ENCODE assay signal across 18 mouse cellular contexts in genomic region chr2:84009818-84010217, GRCm38 (mm10). TPM values are rescaled to one million over a fixed set of nuclear protein-coding genes. Genes with fewer than 3 reads are reported as not detected.
"Had no signal": no experiment of that assay in that cellular context is flagged by ENCODE, and none has a peak within 500 bp of the region (broad histone marks: within the 10 kb centered on the region; RNA-seq: fewer than 3 reads in every experiment).

No protein-coding gene starts in this region.

- H3K9me3 ChIP-seq: limb, embryonic 15.5 days; midbrain, embryonic 12.5 days; stomach, embryonic 15.5 days had no signal

- H3K4me3 ChIP-seq: limb, embryonic 15.5 days; midbrain, embryonic 12.5 days; stomach, embryonic 15.5 days had no signal

- H3K4me2 ChIP-seq: limb, embryonic 15.5 days; midbrain, embryonic 12.5 days; stomach, embryonic 15.5 days had no signal

- H3K4me1 ChIP-seq: limb, embryonic 15.5 days; midbrain, embryonic 12.5 days; stomach, embryonic 15.5 days had no signal

- DNase-seq: kidney, adult 11 months; layer of hippocampus, adult 9-11 months; layer of hippocampus, postnatal 36 days; lung, adult 18-20 months; right cerebral cortex, postnatal 14 days; thymus, adult 2 months; thymus, postnatal 25 days had no signal

- H3K27me3 ChIP-seq: limb, embryonic 15.5 days; midbrain, embryonic 12.5 days; stomach, embryonic 15.5 days had no signal

- H3K36me3 ChIP-seq: limb, embryonic 15.5 days; midbrain, embryonic 12.5 days; stomach, embryonic 15.5 days had no signal

- H3K27ac ChIP-seq: kidney, postnatal 0 days; limb, embryonic 15.5 days; liver, embryonic 14.5 days; midbrain, embryonic 12.5 days; stomach, embryonic 15.5 days had no signal

- H3K9ac ChIP-seq: limb, embryonic 15.5 days; liver, embryonic 14.5 days; midbrain, embryonic 12.5 days; stomach, embryonic 15.5 days had no signal

RNA-seq across cellular contexts. Expression of gene Gm13691, which starts 19.5 kb away (rescaled TPM):
- total RNA-seq: midbrain, postnatal 0 days had no signal
- polyA plus RNA-seq: kidney, postnatal 0 days; large intestine, adult 2 months; limb, embryonic 11.5 days; limb, embryonic 15.5 days; liver, embryonic 14.5 days; lung, embryonic 16.5 days; midbrain, embryonic 12.5 days; midbrain, postnatal 0 days; neural tube, embryonic 14.5 days; spleen, adult 2 months; thymus, adult 2 months had no signal

RNA-seq across cellular contexts. Expression of gene Gm13697, which starts 25.3 kb away (rescaled TPM):
- total RNA-seq: midbrain, postnatal 0 days had no signal
- polyA plus RNA-seq: kidney, postnatal 0 days; large intestine, adult 2 months; limb, embryonic 11.5 days; limb, embryonic 15.5 days; liver, embryonic 14.5 days; lung, embryonic 16.5 days; midbrain, embryonic 12.5 days; midbrain, postnatal 0 days; neural tube, embryonic 14.5 days; spleen, adult 2 months; thymus, adult 2 months had no signal

RNA-seq across cellular contexts. Expression of gene Gm13694, which starts 31.1 kb away (rescaled TPM):
- total RNA-seq: midbrain, postnatal 0 days had no signal
- polyA plus RNA-seq: kidney, postnatal 0 days; large intestine, adult 2 months; limb, embryonic 11.5 days; limb, embryonic 15.5 days; liver, embryonic 14.5 days; lung, embryonic 16.5 days; midbrain, embryonic 12.5 days; midbrain, postnatal 0 days; neural tube, embryonic 14.5 days; spleen, adult 2 months; thymus, adult 2 months had no signal

RNA-seq across cellular contexts. Expression of gene Gm13696, which starts 36.9 kb away (rescaled TPM):
- total RNA-seq: midbrain, postnatal 0 days had no signal
- polyA plus RNA-seq: kidney, postnatal 0 days; large intestine, adult 2 months; limb, embryonic 11.5 days; limb, embryonic 15.5 days; liver, embryonic 14.5 days; lung, embryonic 16.5 days; midbrain, embryonic 12.5 days; midbrain, postnatal 0 days; neural tube, embryonic 14.5 days; spleen, adult 2 months; thymus, adult 2 months had no signal

RNA-seq across cellular contexts. Expression of gene Gm13695, which starts 42.7 kb away (rescaled TPM):
- total RNA-seq: midbrain, postnatal 0 days had no signal
- polyA plus RNA-seq: kidney, postnatal 0 days; large intestine, adult 2 months; limb, embryonic 11.5 days; limb, embryonic 15.5 days; liver, embryonic 14.5 days; lung, embryonic 16.5 days; midbrain, embryonic 12.5 days; midbrain, postnatal 0 days; neural tube, embryonic 14.5 days; spleen, adult 2 months; thymus, adult 2 months had no signal
